In genomic region chr3:79591793-79592471, GRCm38 (mm10) we compare ENCODE assay signal across 9 mouse cellular contexts. TPM values are rescaled to one million over a fixed set of nuclear protein-coding genes. Genes with fewer than 3 reads are reported as not detected.
DNase-seq lines count a peak whose midpoint lies in the region; ATAC-seq and TF ChIP-seq lines count a peak whose summit lies in the region.
"Had no signal": no experiment of that assay in that cellular context is flagged by ENCODE, and none has a peak within 500 bp of the region (broad histone marks: within the 10 kb centered on the region; RNA-seq: fewer than 3 reads in every experiment).

No protein-coding gene starts in this region.

- H3K27me3 ChIP-seq in heart, embryonic 10.5 days (ENCODE audit: insufficient read depth, poor library complexity, severe bottlenecking), result no peaks in the 10 kb centered on the region
- H3K27me3 ChIP-seq in CH12.LX (replicated peaks), result no peaks in the 10 kb centered on the region
- 0 out of 2 replicates have a peak, but pooled peaks cover 3% of the 10 kb centered on the region for H3K27me3 ChIP-seq in forebrain, embryonic 14.5 days (replicated peaks; ENCODE audit: control insufficient read depth, insufficient read depth, low read length)
- H3K27me3 ChIP-seq in liver, postnatal 0 days (ENCODE audit: insufficient read depth, low read length), result no peaks in the 10 kb centered on the region

- 5% methylated on average over 15 of the region's 15 CpGs for WGBS in heart, embryonic 10.5 days
- 4% methylated on average over 15 of the region's 15 CpGs for WGBS in forebrain, embryonic 14.5 days
- under 1% methylated on average over 15 of the region's 15 CpGs for WGBS in liver, postnatal 0 days (ENCODE audit: insufficient replicate concordance)

- dilution Hi-C loops in CH12.LX (cut with MboI; ENCODE audit: extremely low pct_ligation_motif_present, extremely low pct_unique_long_range_greater_than_20kb, low sequenced_read_pairs), result loop anchor here (25.0 kb wide), 1 partner anchor 380 kb away; no protein-coding TSS in a partner anchor

- H3K4me2 ChIP-seq in CH12.LX (ENCODE audit: insufficient read depth, low read depth, poor library complexity, severe bottlenecking), result peak overlapping the region; percentile 74
- H3K4me2 ChIP-seq in forebrain, embryonic 14.5 days (ENCODE audit: low read length), result peak overlapping the region; percentile 90
- H3K4me2 ChIP-seq in liver, postnatal 0 days (ENCODE audit: low read depth, low read length), result peak overlapping the region; percentile 89

- H3K4me3 ChIP-seq in heart, embryonic 10.5 days, result peak overlapping the region; percentile 69
- peak overlapping the region; percentile 83 to 97 (median 83) for H3K4me3 ChIP-seq in CH12.LX (replicated peaks in 1 of 3; ENCODE audit: low read depth in 2 of 3, low read length in 2 of 3, poor library complexity in 1 of 3)
- peak overlapping the region; percentile 84 for H3K4me3 ChIP-seq in forebrain, embryonic 14.5 days (ENCODE audit: low read depth, low read length)
- peak overlapping the region; percentile 82 for H3K4me3 ChIP-seq in liver, postnatal 0 days (ENCODE audit: low read depth, low read length)

- no peaks in the 10 kb centered on the region for H3K9me3 ChIP-seq in heart, embryonic 10.5 days
- no peaks in the 10 kb centered on the region for H3K9me3 ChIP-seq in CH12.LX (replicated peaks; ENCODE audit: low read length)
- no peaks in the 10 kb centered on the region for H3K9me3 ChIP-seq in forebrain, embryonic 14.5 days (replicated peaks; ENCODE audit: control insufficient read depth, low read length)
- no peaks in the 10 kb centered on the region for H3K9me3 ChIP-seq in liver, postnatal 0 days (ENCODE audit: low read length)

- no peak for TF ChIP-seq CTCF in CH12.LX (conservative IDR thresholded peaks at IDR 0.05 in 1 of 2, IDR thresholded peaks at IDR 0.05 in 1 of 2; ENCODE audit: low read depth in 2 of 2, low read length in 2 of 2)
- TF ChIP-seq CTCF in liver, postnatal 0 days (IDR thresholded peaks at IDR 0.05; ENCODE audit: low read depth), result no peak

- H3K27ac ChIP-seq in heart, embryonic 10.5 days, result peak overlapping the region; percentile 89
- peak overlapping the region; percentile 51; the same call in 1 of the 2 replicates for H3K27ac ChIP-seq in CH12.LX (ENCODE audit: insufficient read depth, low read depth)
- peak overlapping the region; percentile 52; the same call in 1 of the 2 replicates for H3K27ac ChIP-seq in forebrain, embryonic 14.5 days (ENCODE audit: low read depth, low read length)
- peak overlapping the region; percentile 89 for H3K27ac ChIP-seq in liver, postnatal 0 days (ENCODE audit: low read depth)

- peaks cover 35% of the 10 kb centered on the region for H3K36me3 ChIP-seq in heart, embryonic 10.5 days
- H3K36me3 ChIP-seq in CH12.LX (replicated peaks in 1 of 2; ENCODE audit: control insufficient read depth in 1 of 2, insufficient read depth in 1 of 2, low read length in 1 of 2), result peaks cover 25 to 37% of the 10 kb centered on the region in 2 experiments
- peaks cover 34% of the 10 kb centered on the region for H3K36me3 ChIP-seq in forebrain, embryonic 14.5 days (ENCODE audit: control insufficient read depth, insufficient read depth, low read length)
- H3K36me3 ChIP-seq in liver, postnatal 0 days (replicated peaks; ENCODE audit: insufficient read depth, low read length), result peaks cover 30% of the 10 kb centered on the region

- no peak for TF ChIP-seq RAD21 in CH12.LX (IDR thresholded peaks at IDR 0.05; ENCODE audit: low read depth, low read length)

- H3K9ac ChIP-seq in CH12.LX (ENCODE audit: insufficient read depth, low read depth), result peak overlapping the region; percentile 89
- peak overlapping the region; percentile 84 for H3K9ac ChIP-seq in forebrain, embryonic 14.5 days (ENCODE audit: low read length)
- H3K9ac ChIP-seq in liver, postnatal 0 days (replicated peaks), result peak overlapping the region; percentile 86

- H3K4me1 ChIP-seq in heart, embryonic 10.5 days, result peaks cover 6% of the 10 kb centered on the region; the same call in 1 of the 2 replicates
- H3K4me1 ChIP-seq in CH12.LX (ENCODE audit: control insufficient read depth in 1 of 2, insufficient read depth in 2 of 2), result peaks cover 2 to 21% of the 10 kb centered on the region in 2 experiments; a peak in 3 of 4 replicates
- peaks cover 10% of the 10 kb centered on the region for H3K4me1 ChIP-seq in forebrain, embryonic 14.5 days (ENCODE audit: control insufficient read depth, insufficient read depth, low read length)
- H3K4me1 ChIP-seq in liver, postnatal 0 days (ENCODE audit: insufficient read depth), result peaks cover 9% of the 10 kb centered on the region; the same call in 1 of the 2 replicates

- no peak for TF ChIP-seq POLR2A in CH12.LX (IDR thresholded peaks at IDR 0.05; ENCODE audit: low read depth, low read length)

- DNase-seq in heart, embryonic 10.5 days (ENCODE audit: low spot score), result no peak
- no peak for DNase-seq in heart, adult 11 months
- no peak for DNase-seq in CH12.LX (ENCODE audit: extremely low read depth)
- DNase-seq in forebrain, embryonic 14.5 days (ENCODE audit: low spot score), result no peak
- DNase-seq in liver, postnatal 0 days, result no peak
- DNase-seq in left cerebral cortex, adult 8-10 months (ENCODE audit: low spot score in 2 of 2), result no peak
- DNase-seq in thymus, postnatal 36 days, result no peak
- no peak for DNase-seq in adipocyte (ENCODE audit: low spot score)

- no peak for TF ChIP-seq EP300 in CH12.LX (IDR thresholded peaks at IDR 0.05; ENCODE audit: low read length)
- TF ChIP-seq EP300 in liver, postnatal 0 days (IDR thresholded peaks at IDR 0.05; ENCODE audit: low read depth), result no peak

- peaks cover 44% of the 10 kb centered on the region for H3K79me2 ChIP-seq in CH12.LX (replicated peaks; ENCODE audit: control insufficient read depth, extremely low read depth, insufficient read depth, poor library complexity, severe bottlenecking)

- in situ Hi-C loops in CH12.LX (cut with MboI; ENCODE audit: low pct_ligation_motif_present, low pct_unique_long_range_greater_than_20kb, low sequenced_read_pairs), result loop anchor here (25.0 kb wide), 1 partner anchor 630 kb away; no protein-coding TSS in a partner anchor

- peak; percentile 10 for ATAC-seq in forebrain, embryonic 14.5 days
- ATAC-seq in liver, postnatal 0 days, result peak; percentile 10; the same call in 1 of the 2 replicates

TF ChIP-seq in CH12.LX, 34 proteins besides CTCF, POLR2A, EP300 and RAD21:
- peak; percentile 54 for TF ChIP-seq MYC (IDR thresholded peaks at IDR 0.05; ENCODE audit: low read depth, low read length)
- TF ChIP-seq TCF12 (IDR thresholded peaks at IDR 0.05; ENCODE audit: low read depth, low read length), result no peak
- no peak for TF ChIP-seq UBTF (IDR thresholded peaks at IDR 0.05; ENCODE audit: low read depth, low read length)
- TF ChIP-seq SMC3 (IDR thresholded peaks at IDR 0.05; ENCODE audit: low read depth, low read length), result no peak
- no peak for TF ChIP-seq ELF1 (IDR thresholded peaks at IDR 0.05; ENCODE audit: low read depth, low read length)
- TF ChIP-seq RCOR1 (conservative IDR thresholded peaks at IDR 0.05; ENCODE audit: low read depth, low read length), result no peak
- no peak for TF ChIP-seq NRF1 (IDR thresholded peaks at IDR 0.05; ENCODE audit: low read depth, low read length)
- TF ChIP-seq MAX (IDR thresholded peaks at IDR 0.05; ENCODE audit: low read length), result peak; percentile 54
- TF ChIP-seq GABPA (IDR thresholded peaks at IDR 0.05; ENCODE audit: insufficient replicate concordance, low read depth, low read length), result no peak
- no peak for TF ChIP-seq IRF4 (IDR thresholded peaks at IDR 0.05; ENCODE audit: low read depth, low read length)

RNA-seq across cellular contexts. Expression of gene Ppid, which starts 0.8 kb away (rescaled TPM):
- 145 and 186 TPM in 2 replicates for polyA plus RNA-seq in heart, embryonic 10.5 days (2016; fragmentation: Nextera tagmentation; extraction: Ambion mirVana)
- total RNA-seq in CH12.LX (2012; rRNA removed) (129 and 190 TPM in 2 replicates), CH12.LX (2014; rRNA removed) (438 and 542 TPM in 2 replicates)
- 335 and 389 TPM in 2 replicates for polyA plus RNA-seq in CH12.LX (2012; ENCODE audit: insufficient read length, low read depth)
- polyA plus RNA-seq in forebrain, embryonic 14.5 days (2014; fragmentation: Nextera tagmentation; extraction: Ambion mirVana), result 163 and 176 TPM in 2 replicates
- 31.5 and 36.6 TPM in 2 replicates for polyA plus RNA-seq in liver, postnatal 0 days (2015; fragmentation: Nextera tagmentation; extraction: Ambion mirVana)
- 10 to 100 TPM; 60.5 to 75.1 (median 64.0) TPM for total RNA-seq in left cerebral cortex, adult 8-10 months (2022)

RNA-seq across cellular contexts. Expression of gene Fnip2, which starts 24.3 kb away (rescaled TPM):
- polyA plus RNA-seq in heart, embryonic 10.5 days (2016; fragmentation: Nextera tagmentation; extraction: Ambion mirVana), result 4.7 and 5.0 TPM in 2 replicates
- total RNA-seq in CH12.LX (2012; rRNA removed), result 0.21 and 0.34 TPM in 2 replicates
- total RNA-seq in CH12.LX (2014; rRNA removed), result 0.31 and 0.41 TPM in 2 replicates
- polyA plus RNA-seq in CH12.LX (2012; ENCODE audit: insufficient read length, low read depth), result 0.71 and 1.00 TPM in 2 replicates
- polyA plus RNA-seq in forebrain, embryonic 14.5 days (2014; fragmentation: Nextera tagmentation; extraction: Ambion mirVana), result 3.0 and 3.6 TPM in 2 replicates
- polyA plus RNA-seq in liver, postnatal 0 days (2015; fragmentation: Nextera tagmentation; extraction: Ambion mirVana), result 2.4 and 3.0 TPM in 2 replicates
- total RNA-seq in left cerebral cortex, adult 8-10 months (2022), result 10 to 100 TPM; 18.4 to 25.9 (median 21.7) TPM

RNA-seq across cellular contexts. Expression of gene 4930579G24Rik, which starts 36.9 kb away (rescaled TPM):
- 24.0 and 25.1 TPM in 2 replicates for polyA plus RNA-seq in heart, embryonic 10.5 days (2016; fragmentation: Nextera tagmentation; extraction: Ambion mirVana)
- total RNA-seq in CH12.LX (2012; rRNA removed) (10.0 and 10.2 TPM in 2 replicates), CH12.LX (2014; rRNA removed) (14.2 and 15.7 TPM in 2 replicates)
- 7.4 and 9.4 TPM in 2 replicates for polyA plus RNA-seq in CH12.LX (2012; ENCODE audit: insufficient read length, low read depth)
- polyA plus RNA-seq in forebrain, embryonic 14.5 days (2014; fragmentation: Nextera tagmentation; extraction: Ambion mirVana), result 10.4 and 11.0 TPM in 2 replicates
- 8.7 and 9.6 TPM in 2 replicates for polyA plus RNA-seq in liver, postnatal 0 days (2015; fragmentation: Nextera tagmentation; extraction: Ambion mirVana)
- 1 to 10 TPM; 1.1 to 1.4 (median 1.2) TPM for total RNA-seq in left cerebral cortex, adult 8-10 months (2022)
- total RNA-seq: monocyte, adult 5-6 weeks had no signal

RNA-seq across cellular contexts. Expression of gene Etfdh, which starts 37.4 kb away (rescaled TPM):
- polyA plus RNA-seq in heart, embryonic 10.5 days (2016; fragmentation: Nextera tagmentation; extraction: Ambion mirVana), result 88.6 and 129 TPM in 2 replicates
- total RNA-seq in CH12.LX (2012; rRNA removed) (20.1 and 22.4 TPM in 2 replicates), CH12.LX (2014; rRNA removed) (30.0 and 32.1 TPM in 2 replicates)
- 22.0 and 22.6 TPM in 2 replicates for polyA plus RNA-seq in CH12.LX (2012; ENCODE audit: insufficient read length, low read depth)
- 47.2 and 47.7 TPM in 2 replicates for polyA plus RNA-seq in forebrain, embryonic 14.5 days (2014; fragmentation: Nextera tagmentation; extraction: Ambion mirVana)
- polyA plus RNA-seq in liver, postnatal 0 days (2015; fragmentation: Nextera tagmentation; extraction: Ambion mirVana), result 215 and 239 TPM in 2 replicates
- 10 to 100 TPM; 23.1 to 28.2 (median 25.4) TPM for total RNA-seq in left cerebral cortex, adult 8-10 months (2022)
